Mouse (Mus musculus): ENCODE data around the gene Gpr137.

DNA sequence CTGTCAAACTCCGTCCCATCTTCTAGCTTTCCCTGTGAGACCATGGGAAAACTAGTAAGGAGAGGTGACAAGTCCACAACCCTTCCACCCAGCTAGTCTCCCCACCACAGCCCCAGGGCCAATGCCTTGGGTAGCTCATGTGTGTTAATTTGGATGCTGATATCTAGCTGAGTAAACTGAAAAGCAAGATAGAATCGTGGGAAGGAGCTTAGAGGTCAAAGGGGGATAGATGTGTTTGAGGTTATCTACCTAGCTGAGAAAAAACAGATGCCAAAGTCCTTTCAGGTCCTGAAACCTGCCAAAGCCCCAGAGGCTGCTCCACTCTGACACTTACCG is 36.3 kb upstream of the Gpr137 start:
- TF ChIP-seq CTCF (IDR thresholded peaks at IDR 0.05; ENCODE audit: low read depth) = no peak
- no peak for TF ChIP-seq EP300 (IDR thresholded peaks at IDR 0.05; ENCODE audit: low read depth)

Measured in liver, embryonic 14.5 days (tissue).